Mouse (Mus musculus) forebrain, embryonic 13.5 days (tissue): ENCODE data around the gene Kmt2e. TPM values are rescaled to one million over a fixed set of nuclear protein-coding genes. Genes with fewer than 3 reads are reported as not detected.
"Not testable (repeated sequence)": the region's sequence is repeated elsewhere in the genome, so short reads cannot be mapped to it uniquely, and the experiment has no call there.

Experiments
- ATAC-seq: fragments of 200-750 bp; cut with Nextera tagmentation; 2 replicates; pipeline ENCODE4 v1.8.0; 2017
- H3K27ac ChIP-seq: fragments of 300-500 bp; sonication (generic); 2 replicates; pipeline ENCODE4 v1.5.1; 2015; ENCODE audit warnings: inconsistent platforms, mild to moderate bottlenecking, moderate library complexity
- H3K27me3 ChIP-seq: fragments of 300-500 bp; sonication (generic); 2 replicates; pipeline ENCODE4 v1.6.1; 2015; ENCODE audit warnings: mild to moderate bottlenecking, inconsistent platforms
- H3K36me3 ChIP-seq: fragments of 300-500 bp; sonication (generic); 2 replicates; pipeline ENCODE4 v1.6.1; 2015; ENCODE audit warnings: mild to moderate bottlenecking, inconsistent platforms; ENCODE audit not compliant: poor library complexity, severe bottlenecking
- H3K4me1 ChIP-seq: fragments of 300-500 bp; sonication (generic); 2 replicates; pipeline ENCODE4 v1.6.1; 2015; ENCODE audit warnings: inconsistent platforms
- H3K4me2 ChIP-seq: fragments of 300-500 bp; sonication (generic); 2 replicates; pipeline ENCODE4 v1.6.1; 2015; ENCODE audit warnings: inconsistent platforms, mild to moderate bottlenecking, moderate library complexity
- H3K4me3 ChIP-seq: fragments of 300-500 bp; sonication (generic); 2 replicates; pipeline ENCODE4 v1.5.1; 2015; ENCODE audit warnings: mild to moderate bottlenecking, inconsistent platforms
- H3K9ac ChIP-seq: fragments of 300-500 bp; sonication (generic); 2 replicates; pipeline ENCODE4 v1.6.1; 2015; ENCODE audit warnings: mild to moderate bottlenecking, inconsistent platforms
- H3K9me3 ChIP-seq: fragments of 300-500 bp; sonication (generic); replicated peaks from 2 replicates; pipeline ENCODE4 v1.6.1; 2016; ENCODE audit warnings: inconsistent platforms
- WGBS: fragments of 180-500 bp; shearing (Covaris S2); methylation state at CpG from one replicate; pipeline ENCODE4 v1.1.7; 2015; 5-methylcytosine and 5-hydroxymethylcytosine counted together
- polyA plus RNA-seq: library from polyadenylated mRNA; unstranded; fragments of >200 nt; fragmentation: Nextera tagmentation; extraction: Ambion mirVana; gene quantifications from 2 replicates; pipeline ENCODE4 v1.2.1, GENCODE M21; 2015

Gene Kmt2e
- polyA plus RNA-seq, 1 experiment from 2014 or later = 165 TPM

DNA sequence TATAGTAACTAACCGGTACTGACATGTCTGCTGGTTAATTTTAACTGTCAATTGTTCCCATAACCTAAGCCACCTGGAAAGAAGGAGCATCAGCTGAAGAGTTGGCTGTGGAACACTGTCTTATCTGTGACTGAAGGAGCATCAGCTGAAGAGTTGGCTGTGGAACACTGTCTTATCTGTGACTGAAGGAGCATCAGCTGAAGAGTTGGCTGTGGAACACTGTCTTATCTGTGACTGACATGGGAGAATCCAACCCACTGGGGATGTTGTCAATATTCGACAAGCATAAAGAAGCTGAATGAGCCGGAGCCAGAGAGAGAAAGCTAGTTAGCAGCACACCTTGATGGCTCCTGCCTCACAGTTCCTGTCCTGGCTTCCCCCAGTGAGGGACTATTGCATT lies 119.1 kb downstream of the Kmt2e start:
- H3K4me1 ChIP-seq, H3K36me3 ChIP-seq, H3K9me3 ChIP-seq, H3K27me3 ChIP-seq, H3K27ac ChIP-seq, ATAC-seq, H3K4me2 ChIP-seq, H3K9ac ChIP-seq, H3K4me3 ChIP-seq: not testable (repeated sequence)
- WGBS = 84% methylated on average over 3 of the region's 3 CpGs
